Comparison of ENCODE assay signal across 8 mouse cellular contexts in the genomic region with DNA sequence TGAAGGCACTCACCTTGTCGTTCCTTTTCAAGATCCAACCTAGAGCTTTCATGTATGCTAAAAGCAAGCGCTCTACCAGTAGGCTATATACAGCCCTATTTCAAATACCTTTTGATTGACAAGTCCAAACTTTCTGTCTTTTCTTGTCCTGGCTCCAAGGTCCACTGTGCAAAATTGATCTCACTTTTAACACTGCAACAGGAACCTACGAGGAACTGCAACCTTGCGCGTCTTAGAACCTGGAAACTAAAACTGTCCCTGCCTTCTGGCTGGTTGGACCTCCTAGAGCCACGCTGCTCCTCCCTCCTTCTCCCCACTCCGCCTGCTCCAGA. TPM values are rescaled to one million over a fixed set of nuclear protein-coding genes. Genes with fewer than 3 reads are reported as not detected.
DNase-seq lines count a peak whose midpoint lies in the region; ATAC-seq and TF ChIP-seq lines count a peak whose summit lies in the region.

No protein-coding gene starts in this region.

- H3K27me3 ChIP-seq in thymus, adult 2 months (ENCODE audit: control insufficient read depth, insufficient read depth, low read length): no peaks in the 10 kb centered on the region
- no peaks in the 10 kb centered on the region for H3K27me3 ChIP-seq in limb, embryonic 14.5 days (ENCODE audit: control insufficient read depth, insufficient read depth, low read length)

- peak overlapping the region; percentile 82 for H3K9ac ChIP-seq in limb, embryonic 14.5 days (ENCODE audit: low read depth, low read length, severe bottlenecking)

- peaks cover 7% of the 10 kb centered on the region for H3K4me1 ChIP-seq in thymus, adult 2 months (replicated peaks; ENCODE audit: control insufficient read depth, insufficient read depth, low read length)
- H3K4me1 ChIP-seq in limb, embryonic 14.5 days (ENCODE audit: control insufficient read depth, insufficient read depth, low read length): peaks cover 7% of the 10 kb centered on the region; the same call in 1 of the 2 replicates

- no peak overlapping the region for H3K27ac ChIP-seq in thymus, adult 2 months (ENCODE audit: control insufficient read depth, insufficient read depth, low read length)
- no peak overlapping the region for H3K27ac ChIP-seq in limb, embryonic 14.5 days (replicated peaks; ENCODE audit: low read depth, low read length)

- peak; percentile 29; the same call in 1 of the 2 replicates for ATAC-seq in cerebellum, adult (ENCODE audit: insufficient number of reproducible peaks, low FRiP score, low TSS enrichment)
- ATAC-seq in limb, embryonic 14.5 days (ENCODE audit: low FRiP score, low read depth): no peak

- H3K9me3 ChIP-seq in limb, embryonic 14.5 days (ENCODE audit: control insufficient read depth, low read length): no peaks in the 10 kb centered on the region

- no peak for DNase-seq in cerebellum, adult 8-10 months
- DNase-seq in thymus, adult 2 months: no peak
- no peak for DNase-seq in thymus, postnatal 10 days (ENCODE audit: low spot score in 2 of 2)
- no peak for DNase-seq in limb, embryonic 14.5 days (ENCODE audit: low spot score)
- DNase-seq in adrenal gland, postnatal 10 days: no peak
- no peak for DNase-seq in adrenal gland, postnatal 4 days (ENCODE audit: low spot score in 2 of 2)
- DNase-seq in layer of hippocampus, adult 9-11 months: no peak

- WGBS in thymus, adult 2 months: 20% methylated on average over 7 of the region's 7 CpGs
- 23% methylated on average over 7 of the region's 7 CpGs for WGBS in limb, embryonic 14.5 days

- peak overlapping the region; percentile 92 for H3K4me3 ChIP-seq in thymus, adult 2 months (ENCODE audit: control insufficient read depth, insufficient read depth, low read length)
- peak overlapping the region; percentile 86 for H3K4me3 ChIP-seq in limb, embryonic 14.5 days (replicated peaks; ENCODE audit: low read length)

- H3K4me2 ChIP-seq in limb, embryonic 14.5 days (replicated peaks; ENCODE audit: low read depth, low read length, severe bottlenecking): peak overlapping the region; percentile 93

- no peak for TF ChIP-seq CTCF in thymus, adult 2 months (IDR thresholded peaks at IDR 0.05; ENCODE audit: borderline replicate concordance, control insufficient read depth, extremely low read depth, insufficient read depth, low read length, poor library complexity)

- H3K36me3 ChIP-seq in thymus, adult 2 months (ENCODE audit: control insufficient read depth, insufficient read depth, low read length): no peaks in the 10 kb centered on the region
- peaks cover 11% of the 10 kb centered on the region; the same call in 1 of the 2 replicates for H3K36me3 ChIP-seq in limb, embryonic 14.5 days (ENCODE audit: control insufficient read depth, insufficient read depth, low read length)

- no peak for TF ChIP-seq POLR2A in thymus, adult 2 months (IDR thresholded peaks at IDR 0.05; ENCODE audit: control insufficient read depth, extremely low read depth, insufficient read depth, low read length, poor library complexity)
- no peak for TF ChIP-seq POLR2A in limb, embryonic 14.5 days (IDR thresholded peaks at IDR 0.05; ENCODE audit: borderline replicate concordance, extremely low read depth, insufficient read depth, insufficient read length)

RNA-seq across cellular contexts. Expression of a gene that starts 5.2 kb away (rescaled TPM):
- 7.7 and 7.8 TPM in 2 replicates for polyA plus RNA-seq in thymus, adult 2 months (2012; rRNA removed)
- polyA plus RNA-seq in limb, embryonic 14.5 days (2012; rRNA removed): 33.6 and 49.7 TPM in 2 replicates
- 89.8 and 95.4 TPM in 2 replicates for polyA plus RNA-seq in limb, embryonic 14.5 days (2014; fragmentation: Nextera tagmentation; extraction: Ambion mirVana)
- total RNA-seq in adrenal gland, postnatal 10 days (2021): 10 to 100 TPM; 54.7 to 55.2 TPM
- total RNA-seq in adrenal gland, postnatal 4 days (2021): 10 to 100 TPM; 54.5 to 56.9 TPM

RNA-seq across cellular contexts. Expression of a gene that starts 58.2 kb away (rescaled TPM):
- polyA plus RNA-seq in thymus, adult 2 months (2012; rRNA removed): not detected in 2 replicates
- 2.4 and 2.5 TPM in 2 replicates for polyA plus RNA-seq in limb, embryonic 14.5 days (2012; rRNA removed)
- polyA plus RNA-seq in limb, embryonic 14.5 days (2014; fragmentation: Nextera tagmentation; extraction: Ambion mirVana): 1.7 and 2.5 TPM in 2 replicates
- not detected for total RNA-seq in adrenal gland, postnatal 10 days (2021)
- under 1 TPM in 1 of 2 experiments, not detected in 1; 0.20 TPM for total RNA-seq in adrenal gland, postnatal 4 days (2021)
